Mouse (Mus musculus) CH12F3 (cell line): ENCODE data around the gene Cnpy2.
"Not testable (repeated sequence)": the region's sequence is repeated elsewhere in the genome, so short reads cannot be mapped to it uniquely, and the experiment has no call there.

Experiments
- in situ Hi-C: fragments of 300-500 bp; cut with MboI; formaldehyde crosslinking; loops from 2 replicates; pipeline ENCODE4 v1.14.3; 2020; ENCODE audit warnings: low sequenced_read_pairs

Cnpy2 gene

GRCm38 (mm10) chr10:128322141-128323108, at the start of gene Cnpy2:
Cnpy2 (plus strand) TSS chr10:128322459.
- in situ Hi-C loops: no loop called here

- in situ Hi-C loops: not testable (repeated sequence)
Measured at GRCm38 (mm10) chr10:128272819-128273439, 49.3 kb upstream of the Cnpy2 start.

GRCm38 (mm10) chr10:128275374-128275773, 46.9 kb upstream of the Cnpy2 start:
- in situ Hi-C loops: not testable (repeated sequence)

- in situ Hi-C loops: no loop called here
Measured at GRCm38 (mm10) chr10:128278158-128278557, 44.1 kb upstream of the Cnpy2 start.

GRCm38 (mm10) chr10:128280943-128281342, 41.3 kb upstream of the Cnpy2 start:
- in situ Hi-C loops: no loop called here

- in situ Hi-C loops: no loop called here
Measured at GRCm38 (mm10) chr10:128281682-128282081, 40.6 kb upstream of the Cnpy2 start.

- in situ Hi-C loops: no loop called here
Measured at GRCm38 (mm10) chr10:128282886-128283450, 39.3 kb upstream of the Cnpy2 start.

- in situ Hi-C loops: no loop called here
Measured at GRCm38 (mm10) chr10:128283604-128284579, 38.4 kb upstream of the Cnpy2 start.

GRCm38 (mm10) chr10:128290594-128290993, 31.7 kb upstream of the Cnpy2 start:
- in situ Hi-C loops: not testable (repeated sequence)

GRCm38 (mm10) chr10:128296370-128297090, 25.7 kb upstream of the Cnpy2 start:
- in situ Hi-C loops: no loop called here

- in situ Hi-C loops: no loop called here
Measured at GRCm38 (mm10) chr10:128297221-128297620, 25.0 kb upstream of the Cnpy2 start.

- in situ Hi-C loops: no loop called here
Measured at GRCm38 (mm10) chr10:128297622-128298021, 24.6 kb upstream of the Cnpy2 start.

GRCm38 (mm10) chr10:128298243-128298642, 24.0 kb upstream of the Cnpy2 start:
- in situ Hi-C loops: no loop called here

GRCm38 (mm10) chr10:128298702-128299171, 23.5 kb upstream of the Cnpy2 start, which contains the start of gene Il23a:
Il23a (minus strand) TSS chr10:128298752.
- in situ Hi-C loops: no loop called here

- in situ Hi-C loops: no loop called here
Measured at GRCm38 (mm10) chr10:128302357-128302756, 19.9 kb upstream of the Cnpy2 start.

- in situ Hi-C loops: no loop called here
Measured at GRCm38 (mm10) chr10:128302785-128303125, 19.5 kb upstream of the Cnpy2 start.

GRCm38 (mm10) chr10:128303126-128304021, 18.9 kb upstream of the Cnpy2 start, which contains the start of gene Pan2:
Pan2 (plus strand) TSS chr10:128303335.
- in situ Hi-C loops: no loop called here

- in situ Hi-C loops: no loop called here
Measured at GRCm38 (mm10) chr10:128309654-128310053, 12.6 kb upstream of the Cnpy2 start.

GRCm38 (mm10) chr10:128310177-128310576, 12.1 kb upstream of the Cnpy2 start:
- in situ Hi-C loops: no loop called here
